Mouse (Mus musculus) CH12.LX (cell line): ENCODE data around the gene Isyna1. TPM values are rescaled to one million over a fixed set of nuclear protein-coding genes. Genes with fewer than 3 reads are reported as not detected.

Source experiments
- DNase-seq: peaks from one replicate; pipeline ENCODE4 v3.0.0-alpha.2; 2013; ENCODE audit errors: extremely low read depth
- H3K27ac ChIP-seq: 2 replicates; pipeline ENCODE4 v1.5.1; 2012; ENCODE audit warnings: low read depth, mild to moderate bottlenecking, control low read depth, moderate library complexity; ENCODE audit not compliant: insufficient read depth
- H3K27me3 ChIP-seq: replicated peaks from 2 replicates; pipeline ENCODE3; 2012; ENCODE audit warnings: inconsistent platforms
- H3K36me3 ChIP-seq, 2 experiments: replicated peaks in 1 of 2; 2 replicates each; pipeline versions ENCODE3 to v1.6.1; 2012; ENCODE audit warnings: inconsistent platforms in 1 of 2, low read length in 1 of 2, mild to moderate bottlenecking in 1 of 2, mixed read lengths in 1 of 2, moderate library complexity in 1 of 2; ENCODE audit not compliant: control insufficient read depth in 1 of 2, insufficient read depth in 1 of 2
- H3K4me1 ChIP-seq, 2 experiments: 2 replicates each; pipeline ENCODE4 v1.6.1; 2012; ENCODE audit warnings: inconsistent platforms in 1 of 2, moderate library complexity in 1 of 2; ENCODE audit not compliant: insufficient read depth in 2 of 2, control insufficient read depth in 1 of 2
- H3K4me2 ChIP-seq: 2 replicates; pipeline ENCODE4 v1.6.1; 2012; ENCODE audit warnings: low read depth, mild to moderate bottlenecking, control low read depth; ENCODE audit not compliant: poor library complexity, insufficient read depth, severe bottlenecking
- H3K4me3 ChIP-seq, 3 experiments: fragments of 150-350 bp in 1 of 3; sonication (generic) in 1 of 3; replicated peaks in 1 of 3; 2 replicates each; pipeline versions ENCODE3 to v1.5.1; 2011 to 2012; ENCODE audit warnings: low read depth in 2 of 3, low read length in 2 of 3, mild to moderate bottlenecking in 2 of 3, moderate library complexity in 2 of 3, control low read depth in 1 of 3, improper control_type of control experiment in 1 of 3, inconsistent platforms in 1 of 3, mixed read lengths in 1 of 3; ENCODE audit not compliant: poor library complexity in 1 of 3
- H3K79me2 ChIP-seq: replicated peaks from 2 replicates; pipeline ENCODE4 v1.6.1; 2012; ENCODE audit warnings: mild to moderate bottlenecking, moderate library complexity; ENCODE audit not compliant: control insufficient read depth, poor library complexity, insufficient read depth, severe bottlenecking; ENCODE audit errors: extremely low read depth
- H3K9ac ChIP-seq: 2 replicates; pipeline ENCODE4 v1.6.1; 2012; ENCODE audit warnings: low read depth, mild to moderate bottlenecking, control low read depth, moderate library complexity; ENCODE audit not compliant: insufficient read depth
- H3K9me3 ChIP-seq: replicated peaks from 2 replicates; pipeline ENCODE3; 2012; ENCODE audit warnings: low read length, inconsistent platforms, mixed read lengths
- BHLHE40 ChIP-seq: IDR thresholded peaks from 2 replicates; pipeline ENCODE4 v1.6.1; 2011; ENCODE audit warnings: mild to moderate bottlenecking, low read depth, low read length, improper control_type of control experiment
- CTCF ChIP-seq, 2 experiments: IDR thresholded peaks in 1 of 2; conservative IDR thresholded peaks in 1 of 2; 2 replicates each; pipeline ENCODE4 v1.5.1; 2011 to 2012; ENCODE audit warnings: low read depth in 2 of 2, low read length in 2 of 2, improper control_type of control experiment in 1 of 2, inconsistent platforms in 1 of 2, mild to moderate bottlenecking in 1 of 2, moderate library complexity in 1 of 2
- ETS1 ChIP-seq: conservative IDR thresholded peaks from 2 replicates; pipeline ENCODE4 v1.6.1; 2012; ENCODE audit warnings: low read depth, mild to moderate bottlenecking, inconsistent platforms, low read length, improper control_type of control experiment, moderate library complexity
- MAFK ChIP-seq: IDR thresholded peaks from 2 replicates; pipeline ENCODE4 v1.6.1; 2011; ENCODE audit warnings: low read length, improper control_type of control experiment; ENCODE audit not compliant: insufficient replicate concordance
- MEF2A ChIP-seq: IDR thresholded peaks from 2 replicates; pipeline ENCODE4 v1.6.1; 2014; ENCODE audit warnings: low read depth, mild to moderate bottlenecking, inconsistent platforms, low read length, improper control_type of control experiment, borderline replicate concordance
- MXI1 ChIP-seq: IDR thresholded peaks from 2 replicates; pipeline ENCODE4 v1.6.1; 2011; ENCODE audit warnings: mild to moderate bottlenecking, low read depth, low read length, improper control_type of control experiment
- NELFE ChIP-seq: IDR thresholded peaks from 2 replicates; pipeline ENCODE4 v1.6.1; 2011; ENCODE audit warnings: low read depth, low read length, improper control_type of control experiment
- NRF1 ChIP-seq: IDR thresholded peaks from 2 replicates; pipeline ENCODE4 v1.6.1; 2014; ENCODE audit warnings: low read depth, mild to moderate bottlenecking, inconsistent platforms, low read length, improper control_type of control experiment, moderate library complexity
- POLR2AphosphoS2 ChIP-seq: IDR thresholded peaks from 2 replicates; pipeline ENCODE4 v1.6.1; 2011; ENCODE audit warnings: low read depth, low read length, improper control_type of control experiment
- RAD21 ChIP-seq: IDR thresholded peaks from 2 replicates; pipeline ENCODE4 v1.6.1; 2011; ENCODE audit warnings: low read depth, mild to moderate bottlenecking, low read length, improper control_type of control experiment, moderate library complexity
- SIN3A ChIP-seq: IDR thresholded peaks from 2 replicates; pipeline ENCODE4 v1.6.1; 2012; ENCODE audit warnings: low read length, improper control_type of control experiment, inconsistent platforms
- SMC3 ChIP-seq: IDR thresholded peaks from 2 replicates; pipeline ENCODE4 v1.6.1; 2011; ENCODE audit warnings: low read depth, low read length, improper control_type of control experiment
- USF1 ChIP-seq: IDR thresholded peaks from 2 replicates; pipeline ENCODE4 v1.6.1; 2014; ENCODE audit warnings: low read depth, mild to moderate bottlenecking, inconsistent platforms, low read length, improper control_type of control experiment
- USF2 ChIP-seq: conservative IDR thresholded peaks from 2 replicates; pipeline ENCODE4 v1.6.1; 2011; ENCODE audit warnings: low read depth, low read length, improper control_type of control experiment
- ZNF384 ChIP-seq: IDR thresholded peaks from 2 replicates; pipeline ENCODE4 v1.6.1; 2012; ENCODE audit warnings: low read depth, low read length, improper control_type of control experiment, inconsistent platforms
- dilution Hi-C: fragments of 300-500 bp; cut with MboI; formaldehyde crosslinking; loops from 2 replicates; pipeline ENCODE4 v1.14.3; 2020; ENCODE audit warnings: low sequenced_read_pairs; ENCODE audit not compliant: extremely low pct_unique_long_range_greater_than_20kb, extremely low pct_ligation_motif_present
- in situ Hi-C: fragments of 300-500 bp; cut with MboI; formaldehyde crosslinking; loops from 3 replicates; pipeline ENCODE4 v1.14.3; 2019; ENCODE audit warnings: low sequenced_read_pairs, low pct_ligation_motif_present, low pct_unique_long_range_greater_than_20kb, mixed read lengths
- polyA plus RNA-seq: library from polyadenylated mRNA; unstranded; fragments of >175 nt; gene quantifications from 2 replicates; pipeline ENCODE4 v1.2.1, GENCODE M21; 2012; ENCODE audit warnings: low read depth; ENCODE audit not compliant: insufficient read length
- total RNA-seq, 2 experiments: library from RNA; depleted of rRNA; stranded (reverse); fragments of 300-350 nt in 1 of 2; fragments of >200 nt in 1 of 2; gene quantifications; 2 replicates each; pipeline ENCODE4 v1.2.3; 2012 to 2014

Isyna1 gene
- total and polyA plus RNA-seq, 3 experiments: 99.9 to 163 (median 141) TPM

- in situ Hi-C loops: no loop called here
- TF ChIP-seq SMC3 (peak; percentile 44), NRF1 (no peak), SIN3A (no peak), USF1 (no peak), RAD21 (peak; percentile 5; the same call in 1 of the 2 replicates), ZNF384 (no peak), CTCF (conservative IDR thresholded peaks at IDR 0.05 in 1 of 2, IDR thresholded peaks at IDR 0.05 in 1 of 2; ENCODE audit: low read depth in 2 of 2, low read length in 2 of 2) (peak in 1 of 2 experiments; percentile 53; a peak in 2 of 4 replicates), BHLHE40 (no peak)
- H3K4me3 ChIP-seq: no peak overlapping the region
- no peaks in the 10 kb centered on the region for H3K79me2 ChIP-seq
- no peak overlapping the region for H3K4me2 ChIP-seq
- peaks cover 0 to 4% of the 10 kb centered on the region in 2 experiments for H3K36me3 ChIP-seq
- H3K9me3 ChIP-seq: peaks cover 8% of the 10 kb centered on the region
- H3K9ac ChIP-seq: no peak overlapping the region
- no peaks in the 10 kb centered on the region for H3K27me3 ChIP-seq
- dilution Hi-C loops: no loop called here
- H3K27ac ChIP-seq: no peak overlapping the region
- DNase-seq: no peak
- peaks cover 2 to 22% of the 10 kb centered on the region in 2 experiments for H3K4me1 ChIP-seq
Observed at GRCm38 (mm10) chr8:70625104-70625503, 30.9 kb downstream of the Isyna1 start.

DNA sequence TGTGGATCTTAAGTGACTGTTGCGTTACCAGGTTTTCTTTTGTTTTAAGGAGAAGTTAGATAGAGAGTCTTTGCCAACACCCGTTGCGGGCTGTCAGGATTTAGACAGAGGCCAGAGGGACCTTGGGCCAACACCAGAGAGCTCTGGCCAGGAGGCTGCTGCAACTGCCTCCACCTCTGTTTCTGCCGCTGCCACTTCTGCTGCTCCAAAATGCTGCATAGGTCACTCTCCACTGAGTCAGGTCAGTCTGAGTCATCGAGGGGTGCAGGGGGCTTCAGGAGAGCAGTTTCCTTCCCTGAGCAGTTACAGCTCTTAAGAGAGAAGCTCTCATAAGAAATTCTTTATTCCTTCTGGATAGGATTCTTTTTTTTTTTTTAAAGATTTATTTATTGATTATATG, 32.9 kb downstream of the Isyna1 start:
- H3K9me3 ChIP-seq: peaks cover 10% of the 10 kb centered on the region
- H3K4me3 ChIP-seq: no peak overlapping the region
- H3K4me2 ChIP-seq: no peak overlapping the region
- H3K4me1 ChIP-seq: peaks cover 3 to 35% of the 10 kb centered on the region in 2 experiments
- no peaks in the 10 kb centered on the region for H3K79me2 ChIP-seq
- no peak for TF ChIP-seq MEF2A
- TF ChIP-seq MXI1: no peak
- no peak for TF ChIP-seq USF2
- no peak for TF ChIP-seq SIN3A
- TF ChIP-seq POLR2AphosphoS2: no peak
- no peak for TF ChIP-seq NELFE
- no peak for TF ChIP-seq SMC3
- TF ChIP-seq CTCF (conservative IDR thresholded peaks at IDR 0.05 in 1 of 2, IDR thresholded peaks at IDR 0.05 in 1 of 2; ENCODE audit: low read depth in 2 of 2, low read length in 2 of 2): no peak
- no peak for TF ChIP-seq MAFK
- TF ChIP-seq ETS1: no peak
- TF ChIP-seq RAD21: no peak
- no peak overlapping the region for H3K27ac ChIP-seq
- dilution Hi-C loops (no loop called here), in situ Hi-C loops (no loop called here)
- H3K27me3 ChIP-seq: no peaks in the 10 kb centered on the region
- H3K36me3 ChIP-seq: no peaks in the 10 kb centered on the region
- H3K9ac ChIP-seq: no peak overlapping the region
- no peak for DNase-seq
